Mouse (Mus musculus) embryonic fibroblast, embryonic 13.5 days (primary cell): ENCODE data around the gene Xpo4.

Experiments
- CTCF ChIP-seq: IDR thresholded peaks from 2 replicates; pipeline ENCODE4 v1.5.1; 2011; ENCODE audit warnings: mild to moderate bottlenecking, control low read depth, low read length, moderate library complexity, borderline replicate concordance; ENCODE audit not compliant: insufficient read depth
- POLR2A ChIP-seq: IDR thresholded peaks from 2 replicates; pipeline ENCODE4 v1.6.1; 2011; ENCODE audit warnings: low read depth, mild to moderate bottlenecking, control low read depth, low read length, moderate library complexity

- TF ChIP-seq POLR2A (no peak), CTCF (no peak)
Observed at GRCm38 (mm10) chr14:57665628-57665950, 359 bp upstream of the Xpo4 start.
